Mouse (Mus musculus) adrenal gland, postnatal 10 days (tissue): Measurements from ENCODE around the gene Chrna1. TPM values are rescaled to one million over a fixed set of nuclear protein-coding genes. Genes with fewer than 3 reads are reported as not detected.
A peak's percentile ranks its signal among the peaks of the same experiment; 100 is the strongest.
"Not testable (repeated sequence)": the region's sequence is repeated elsewhere in the genome, so short reads cannot be mapped to it uniquely, and the experiment has no call there.

ENCODE experiments used
- DNase-seq: peaks from one replicate; pipeline ENCODE4 v3.0.0; 2021; ENCODE audit warnings: mixed read lengths
- total RNA-seq, 2 experiments: library from RNA; stranded (reverse); gene quantifications; 2 replicates each; pipeline ENCODE4 v1.2.3; 2021

Gene Chrna1
- total RNA-seq, 2 experiments from 2014 or later: 0.39 to 1.6 TPM

GRCm38 (mm10) chr2:73557956-73558355 lies 22.2 kb downstream of the Chrna1 start:
- DNase-seq: no peak

GRCm38 (mm10) chr2:73557061-73557460 lies 23.1 kb downstream of the Chrna1 start:
- DNase-seq: not testable (repeated sequence)

GRCm38 (mm10) chr2:73554389-73554788 lies 25.7 kb downstream of the Chrna1 start:
- DNase-seq: no peak

- DNase-seq: no peak
These were observed 27.2 kb downstream of the Chrna1 start for GRCm38 (mm10) chr2:73552926-73553325.

- DNase-seq: peak; percentile 39
These were observed 29.4 kb downstream of the Chrna1 start for GRCm38 (mm10) chr2:73550725-73551124.

- DNase-seq: no peak
These were observed 31.6 kb downstream of the Chrna1 start for GRCm38 (mm10) chr2:73548542-73548941.

- no peak for DNase-seq
These were observed 32.9 kb downstream of the Chrna1 start for GRCm38 (mm10) chr2:73547256-73547655.

GRCm38 (mm10) chr2:73545556-73545955 lies 34.6 kb downstream of the Chrna1 start:
- DNase-seq: no peak

GRCm38 (mm10) chr2:73540450-73541162 lies 39.5 kb downstream of the Chrna1 start:
- DNase-seq: no peak

- DNase-seq: no peak
These were observed 40.4 kb downstream of the Chrna1 start for GRCm38 (mm10) chr2:73539697-73540096.

GRCm38 (mm10) chr2:73539141-73539540 lies 41.0 kb downstream of the Chrna1 start:
- no peak for DNase-seq

GRCm38 (mm10) chr2:73538590-73538989 lies 41.5 kb downstream of the Chrna1 start:
- DNase-seq: no peak

- DNase-seq: no peak
These were observed 43.9 kb downstream of the Chrna1 start for GRCm38 (mm10) chr2:73536091-73536783.

- DNase-seq: no peak
These were observed 45.4 kb downstream of the Chrna1 start for GRCm38 (mm10) chr2:73534720-73535119.

GRCm38 (mm10) chr2:73530487-73530886 lies 49.7 kb downstream of the Chrna1 start:
- DNase-seq: no peak

GRCm38 (mm10) chr2:73529356-73530330 lies 50.5 kb downstream of the Chrna1 start, which contains the start of gene Wipf1:
Gene Wipf1, minus strand, starts transcription at chr2:73529734.
- peak; percentile 90 for DNase-seq

GRCm38 (mm10) chr2:73528516-73529355 lies 51.4 kb downstream of the Chrna1 start:
- peak; percentile 58 for DNase-seq

- no peak for DNase-seq
These were observed 52.2 kb downstream of the Chrna1 start for GRCm38 (mm10) chr2:73527956-73528355.

GRCm38 (mm10) chr2:73526691-73527090 lies 53.4 kb downstream of the Chrna1 start:
- peak; percentile 37 for DNase-seq

- peak; percentile 63 for DNase-seq
These were observed 57.2 kb downstream of the Chrna1 start for GRCm38 (mm10) chr2:73522891-73523290.

GRCm38 (mm10) chr2:73522336-73522735 lies 57.8 kb downstream of the Chrna1 start:
- no peak for DNase-seq
